Mouse (Mus musculus): ENCODE measurements at regions not wholly inside any gene's neighbourhood (a gene's known extent, or its start where the extent isn't known, plus 50 kb on each side); places are given as distances from the start of the nearest gene placed in this dataset.

DNA sequence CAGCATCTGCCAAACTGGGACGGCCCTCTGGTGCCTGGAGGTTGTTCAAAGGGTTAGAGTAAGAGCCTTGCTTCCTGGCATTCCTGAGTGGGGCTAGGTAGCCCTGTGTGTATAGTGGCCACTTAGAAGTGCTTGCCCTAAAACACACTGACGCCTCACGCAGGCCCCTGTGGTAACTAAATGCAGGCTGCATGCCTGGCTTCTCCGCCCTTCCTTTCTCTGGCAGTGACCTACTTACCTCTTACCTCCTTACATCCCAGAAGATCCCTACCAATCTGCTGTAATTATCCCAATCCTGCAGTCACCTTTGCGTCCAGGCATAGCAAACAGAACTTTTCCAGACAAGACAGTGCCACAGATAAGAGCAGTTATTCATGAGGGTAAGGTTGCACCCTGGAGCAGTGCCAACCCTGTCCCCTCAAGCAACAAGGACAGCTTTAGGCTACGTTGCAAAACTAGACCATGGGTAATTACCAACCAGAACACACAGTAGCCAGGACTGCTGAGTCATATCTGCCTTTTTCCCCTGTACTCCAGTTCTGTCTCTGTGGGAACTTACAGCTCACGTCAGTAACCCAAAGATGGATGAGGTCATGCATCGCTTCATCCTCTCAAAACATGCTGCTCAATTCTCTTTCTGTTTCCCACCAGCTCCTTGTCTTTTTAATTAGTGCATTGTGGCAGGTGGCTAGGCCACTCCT is 237.6 kb upstream of the Stt3b start:
- DNase-seq (ENCODE audit: low read depth, low spot score): no peak

DNA sequence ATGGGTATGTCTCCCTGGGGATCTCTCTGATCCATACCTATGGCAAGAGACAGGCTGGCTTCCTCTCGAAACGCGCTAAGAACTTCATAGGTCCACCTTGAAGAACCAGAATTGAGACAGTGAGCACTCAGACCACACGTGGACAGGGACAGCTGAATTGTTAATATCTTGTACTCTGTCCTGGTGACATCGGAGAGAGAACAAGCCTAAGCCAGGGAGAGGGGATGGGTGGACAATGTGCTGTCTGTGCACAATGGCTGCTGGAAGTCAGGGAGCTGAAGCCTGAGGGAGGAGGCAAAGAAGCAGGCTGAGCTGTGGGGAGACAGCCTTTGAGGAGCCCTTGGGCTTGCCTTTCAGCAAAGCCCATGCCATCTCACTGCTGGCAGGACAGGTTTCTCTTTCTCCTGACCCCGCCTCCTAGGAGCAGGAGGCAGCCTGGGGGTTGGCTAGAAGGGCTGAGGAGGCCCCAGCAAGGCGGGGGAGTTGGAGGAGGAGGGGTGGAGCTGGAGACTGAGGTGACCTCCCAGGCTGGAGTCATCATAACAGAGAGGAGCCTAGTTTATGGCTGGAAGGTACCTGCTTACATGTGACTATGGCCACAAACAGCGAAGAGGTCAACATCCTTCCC is 238.6 kb upstream of the Stt3b start:
- no peak for DNase-seq (ENCODE audit: low read depth, low spot score)

DNA sequence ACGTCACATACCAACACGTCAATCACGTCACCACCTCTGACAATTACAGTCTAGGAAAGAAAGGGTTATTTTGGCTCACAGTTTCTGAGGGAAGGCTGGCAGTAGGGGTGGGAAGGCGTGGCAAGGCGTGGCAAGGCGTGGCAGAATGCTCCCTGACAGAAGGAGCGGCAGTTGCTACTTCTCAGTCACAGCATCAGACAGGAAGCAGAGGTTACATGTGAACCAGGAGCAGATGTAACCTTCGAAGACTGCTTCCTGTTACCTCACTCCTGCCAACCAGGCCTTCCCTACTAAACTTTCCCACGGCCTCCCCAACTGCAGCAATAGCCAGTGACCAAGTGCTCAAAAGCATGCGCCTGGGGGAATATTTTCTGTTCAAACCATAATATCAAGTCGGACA is 240.9 kb upstream of the Stt3b start:
- DNase-seq (ENCODE audit: low read depth, low spot score): no peak

DNA sequence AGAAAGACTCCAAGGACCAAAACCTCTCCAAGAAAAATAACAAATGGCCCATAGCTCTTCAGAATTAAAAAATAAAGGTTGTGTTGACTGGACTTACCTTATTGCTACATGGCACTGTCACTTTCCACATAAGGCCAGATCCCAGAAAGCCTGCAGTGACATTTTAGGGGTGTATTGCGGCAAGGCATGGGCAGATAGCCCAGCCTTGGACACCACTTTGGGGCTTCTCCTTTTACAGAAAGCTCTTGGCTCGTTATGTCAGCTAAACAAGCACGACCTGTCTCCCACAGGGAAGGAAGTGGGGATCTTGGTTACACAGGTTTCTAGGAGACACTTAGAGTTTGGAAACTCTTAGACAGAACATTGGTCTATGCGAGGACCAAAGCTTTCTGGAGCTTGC is 241.3 kb upstream of the Stt3b start:
- DNase-seq (ENCODE audit: low read depth, low spot score): no peak

DNA sequence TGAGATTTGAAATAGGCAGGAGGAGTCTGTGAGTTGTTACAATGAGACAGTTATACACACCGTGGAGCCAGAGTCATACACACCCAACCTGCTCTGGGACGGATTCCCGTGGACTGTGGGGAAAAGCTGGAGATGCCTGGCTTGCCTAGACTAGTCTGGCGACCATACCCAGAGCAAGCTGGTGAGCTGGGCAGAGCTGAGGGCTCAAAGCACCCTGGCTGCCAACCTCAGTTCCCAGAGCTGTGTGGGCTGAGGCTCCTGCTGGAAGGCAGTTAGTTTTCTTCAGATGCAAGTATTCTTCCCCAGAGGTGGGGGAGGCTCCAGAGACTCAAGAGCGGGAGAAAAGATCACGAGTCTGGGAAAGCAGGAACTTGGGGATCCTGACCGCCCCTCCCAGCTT is 247.9 kb upstream of the Stt3b start:
- DNase-seq (ENCODE audit: low read depth, low spot score): no peak

DNA sequence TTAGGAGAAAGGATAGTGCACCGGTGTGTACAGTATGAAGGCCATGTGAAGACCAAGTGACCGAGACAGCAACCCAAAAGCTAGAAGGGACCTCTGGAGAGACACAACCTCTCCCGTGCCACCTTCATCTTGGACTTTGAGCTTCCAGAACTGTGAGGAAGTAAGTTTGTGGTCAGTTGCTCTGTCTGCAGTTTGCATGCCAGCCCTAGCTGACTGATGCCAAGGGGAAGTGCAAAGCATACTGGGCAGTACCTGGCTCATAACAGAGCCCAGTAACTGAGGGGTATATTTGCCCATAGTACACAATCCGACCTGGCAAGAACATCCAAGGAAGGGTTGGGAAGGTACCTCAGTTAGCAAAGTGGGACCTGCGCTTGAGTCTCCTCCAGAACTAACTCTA is 249.3 kb upstream of the Stt3b start:
- DNase-seq (ENCODE audit: low read depth, low spot score): no peak

DNA sequence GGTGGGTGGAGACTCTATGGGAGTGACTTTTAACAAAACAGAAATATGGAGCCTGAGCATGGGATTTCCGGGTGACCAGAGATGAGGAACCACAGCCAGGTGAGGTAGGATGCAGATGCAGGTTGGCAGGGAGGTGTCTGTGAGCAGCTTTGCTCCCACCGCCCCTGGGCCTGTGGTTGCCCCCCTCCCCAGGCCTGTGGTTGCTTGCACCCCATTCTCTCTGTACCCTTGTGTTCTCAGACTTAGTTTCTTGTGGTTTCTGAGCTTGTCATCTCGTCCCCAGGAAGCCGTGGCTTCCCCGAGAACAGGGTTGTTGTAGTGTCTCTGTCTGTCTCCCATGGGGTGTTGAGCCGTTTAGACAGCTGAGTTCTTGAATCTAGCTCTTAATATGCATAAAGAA is 251.0 kb upstream of the Stt3b start:
- DNase-seq (ENCODE audit: low read depth, low spot score): no peak

DNA sequence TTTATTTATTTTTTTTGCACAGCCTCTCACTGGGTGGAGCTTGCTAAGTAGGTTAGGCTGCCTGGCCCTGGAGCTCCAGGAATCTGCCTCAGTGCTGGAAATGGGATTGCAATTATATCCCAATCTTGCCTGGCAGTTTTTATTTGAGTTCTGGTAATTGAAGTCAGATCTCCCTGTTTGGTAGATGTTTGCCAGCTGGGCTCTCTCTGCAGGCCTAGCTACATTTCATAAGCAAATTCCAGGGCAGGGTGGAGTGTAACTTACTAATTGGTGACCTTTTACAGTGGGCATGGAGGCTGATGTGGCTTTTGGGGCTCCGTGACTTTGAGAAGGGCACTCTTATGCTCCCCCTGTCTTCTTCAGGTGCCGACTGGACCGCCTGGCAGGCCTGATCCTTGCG is 252.6 kb upstream of the Stt3b start:
- no peak for DNase-seq (ENCODE audit: low read depth, low spot score)

DNA sequence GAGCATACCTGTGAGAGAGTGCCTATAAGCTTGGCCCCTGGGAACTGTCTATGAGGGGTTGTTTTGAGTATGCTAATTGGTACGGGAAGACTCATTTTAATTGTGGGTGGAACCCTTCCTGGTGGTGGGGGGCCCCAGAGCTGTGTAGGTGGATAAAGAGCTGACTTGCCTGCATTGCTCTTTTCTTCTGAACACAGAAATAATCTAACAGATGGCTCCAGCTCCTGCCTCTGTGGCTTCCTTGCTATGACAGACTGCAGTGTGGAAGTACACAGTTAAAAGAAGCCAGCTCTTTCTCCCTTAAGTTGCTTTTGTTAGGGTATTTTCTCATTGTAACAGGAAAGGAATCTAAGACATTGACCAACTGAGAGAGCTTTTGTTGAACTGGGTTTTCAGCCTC is 254.1 kb upstream of the Stt3b start:
- DNase-seq (ENCODE audit: low read depth, low spot score): no peak

DNA sequence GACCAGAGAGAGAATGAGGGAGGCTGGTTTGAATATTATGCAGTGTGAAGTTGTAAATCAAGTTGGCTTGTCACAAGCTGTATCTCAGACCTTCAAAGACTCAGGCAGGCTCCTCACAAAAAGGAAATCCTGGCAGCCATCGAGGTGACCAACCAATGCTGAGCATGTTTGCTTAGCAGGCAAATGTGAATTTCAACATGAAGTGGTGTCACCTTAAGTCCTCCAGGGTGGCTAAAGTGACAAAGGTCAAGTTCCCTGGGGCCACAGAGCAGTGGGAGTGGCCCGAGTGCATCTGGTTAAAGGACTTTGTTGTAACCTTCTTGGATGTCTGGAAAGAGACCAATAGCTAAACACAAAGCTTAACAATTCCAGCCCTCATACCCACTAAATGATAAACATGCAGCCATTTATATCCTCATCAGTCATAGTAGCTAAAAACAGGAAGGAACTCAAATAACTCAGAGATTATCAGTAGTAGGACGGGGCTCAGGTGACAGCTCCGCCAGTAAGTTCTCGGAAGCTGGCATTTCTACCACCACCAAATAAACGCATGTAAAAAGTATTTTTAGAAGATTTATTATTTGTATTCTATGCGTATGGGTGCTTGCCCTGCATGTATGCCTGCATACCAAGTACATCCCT is 258.6 kb upstream of the Stt3b start:
- no peak for DNase-seq (ENCODE audit: low read depth, low spot score)

DNA sequence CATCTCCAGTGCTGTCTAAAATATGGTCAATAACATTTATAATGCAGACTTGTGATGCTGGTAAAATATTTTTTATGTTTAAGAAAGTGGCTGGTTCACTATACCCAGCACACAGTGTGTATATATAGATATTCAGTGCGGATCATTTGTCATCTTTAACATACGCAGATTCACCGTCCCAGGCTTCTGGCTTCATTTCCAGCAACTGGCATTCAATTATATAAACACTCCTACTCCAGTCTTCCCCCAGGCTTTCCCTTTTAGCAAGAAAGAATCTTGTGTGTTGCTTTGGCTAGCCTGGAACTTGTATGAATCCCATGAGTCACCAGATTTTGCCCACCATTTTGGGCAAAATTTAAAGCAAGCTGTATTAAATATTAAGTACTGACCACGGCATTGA is 260.8 kb upstream of the Stt3b start:
- no peak for DNase-seq (ENCODE audit: low read depth, low spot score)

DNA sequence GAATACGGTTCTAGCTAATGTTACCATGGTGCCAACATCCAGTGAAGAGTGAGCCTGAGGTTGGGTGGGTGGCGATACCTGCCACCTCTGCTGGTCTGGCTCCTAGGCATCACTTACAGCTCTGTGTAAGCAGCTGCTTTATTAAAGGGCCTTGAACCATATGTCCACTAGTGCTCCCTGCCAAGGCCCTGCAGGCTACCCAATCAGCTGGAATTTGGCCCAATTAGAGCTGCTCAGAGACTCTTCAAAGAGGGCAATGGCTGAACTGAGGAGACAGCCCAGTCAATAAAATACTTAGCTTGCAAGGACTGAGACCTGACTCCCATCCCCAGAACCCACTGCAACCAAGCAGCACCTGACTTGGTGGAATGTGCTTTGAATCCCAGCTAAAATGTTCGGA is 270.9 kb upstream of the Stt3b start:
- no peak for DNase-seq (ENCODE audit: low read depth, low spot score)

DNA sequence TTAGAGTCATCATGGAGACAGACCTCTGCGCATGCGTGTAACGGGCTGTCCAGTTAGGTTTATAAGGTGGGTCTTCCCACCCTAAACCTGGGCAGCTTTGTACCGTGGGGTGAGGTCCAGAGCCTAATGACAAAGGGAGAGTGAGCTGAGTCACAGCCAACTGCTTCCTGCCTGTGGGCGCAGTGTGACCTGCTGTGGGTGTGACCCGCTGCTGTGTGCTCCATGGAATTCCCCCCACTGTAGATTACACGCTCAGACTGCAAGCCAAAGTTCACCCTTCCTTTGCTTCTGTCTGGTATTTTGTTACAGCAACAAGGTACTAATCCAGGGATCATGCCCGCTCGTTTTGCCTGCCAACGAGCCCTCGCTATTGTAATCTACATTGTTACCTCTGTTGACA is 273.3 kb upstream of the Stt3b start:
- DNase-seq (ENCODE audit: low read depth, low spot score): no peak

DNA sequence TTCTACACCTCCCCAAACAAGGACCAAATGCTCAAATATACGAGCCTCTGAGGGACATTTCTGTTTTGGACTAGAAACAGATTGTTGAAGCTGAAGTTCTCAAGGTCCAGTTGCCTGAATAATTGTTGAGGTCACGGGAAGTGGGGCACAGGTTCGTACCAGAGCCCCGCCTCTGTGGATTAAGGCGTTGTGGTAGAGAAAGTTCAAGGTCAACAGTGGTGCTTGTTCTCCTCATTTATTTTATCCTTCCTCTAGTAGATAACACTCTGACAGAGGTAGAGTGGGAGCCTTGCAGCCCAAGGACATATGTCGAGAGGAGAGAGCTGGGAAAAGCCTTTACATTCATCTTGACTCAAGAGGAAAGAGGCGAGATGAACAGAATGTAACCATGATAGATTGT is 274.7 kb upstream of the Stt3b start:
- no peak for DNase-seq (ENCODE audit: low read depth, low spot score)

DNA sequence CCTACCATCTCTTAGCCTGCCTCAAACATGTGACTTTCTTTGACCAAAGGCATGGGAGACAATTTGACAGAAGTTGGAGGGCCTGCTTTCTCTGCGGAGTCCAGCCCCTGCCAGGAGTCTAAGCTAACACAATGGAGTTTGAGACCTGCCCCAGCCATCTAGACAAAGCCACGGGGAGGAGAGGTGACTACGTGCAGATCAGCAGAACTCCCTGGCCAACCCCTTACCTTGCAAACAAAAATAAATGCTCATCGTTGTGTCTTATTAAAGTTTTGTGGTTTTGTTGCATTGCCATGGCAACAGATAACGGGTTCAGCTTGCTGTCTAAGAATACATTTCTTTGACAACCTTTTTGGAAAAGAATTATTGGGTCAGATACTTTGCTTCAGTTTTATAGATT is 282.2 kb upstream of the Stt3b start:
- no peak for DNase-seq (ENCODE audit: low read depth, low spot score)

DNA sequence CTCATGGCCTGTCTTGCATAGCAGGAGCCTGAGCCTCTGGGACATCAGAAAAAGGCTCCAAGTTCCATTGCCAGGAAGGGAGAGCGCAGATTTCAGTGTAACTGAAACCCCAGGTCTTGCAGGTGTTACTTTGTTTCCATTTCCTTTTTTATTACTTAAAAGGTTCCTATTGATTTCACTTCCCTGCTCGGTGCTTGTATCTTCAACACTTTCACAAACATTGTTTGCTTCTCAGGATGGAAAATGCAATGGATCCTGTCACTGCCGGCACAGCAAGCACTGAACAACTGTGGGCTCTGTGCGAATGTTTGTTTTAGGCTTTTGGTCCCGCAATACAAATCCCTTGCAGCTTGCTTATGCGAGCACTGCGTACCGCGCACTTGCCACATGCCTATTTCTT is 290.0 kb upstream of the Stt3b start:
- no peak for DNase-seq (ENCODE audit: low read depth, low spot score)

DNA sequence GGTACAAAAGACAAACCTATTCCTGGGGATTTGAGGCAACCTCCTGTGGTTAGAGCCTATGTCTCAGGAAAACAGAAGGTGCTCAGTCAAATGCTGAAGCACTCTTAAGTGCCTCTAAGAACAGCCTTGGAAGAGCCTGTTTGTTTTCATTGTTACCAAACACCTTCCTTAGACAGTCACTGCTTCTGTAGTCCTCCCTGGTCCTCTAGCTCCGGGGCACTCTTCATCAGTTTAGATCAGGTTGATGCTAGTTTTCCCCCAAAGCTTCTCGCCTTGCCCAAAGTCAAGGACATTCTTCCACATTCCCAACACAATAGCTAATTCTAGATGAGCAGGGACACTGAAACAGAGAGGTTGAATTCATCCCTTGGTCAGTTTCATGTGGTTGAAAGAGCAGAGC is 290.6 kb upstream of the Stt3b start:
- no peak for DNase-seq (ENCODE audit: low read depth, low spot score)

DNA sequence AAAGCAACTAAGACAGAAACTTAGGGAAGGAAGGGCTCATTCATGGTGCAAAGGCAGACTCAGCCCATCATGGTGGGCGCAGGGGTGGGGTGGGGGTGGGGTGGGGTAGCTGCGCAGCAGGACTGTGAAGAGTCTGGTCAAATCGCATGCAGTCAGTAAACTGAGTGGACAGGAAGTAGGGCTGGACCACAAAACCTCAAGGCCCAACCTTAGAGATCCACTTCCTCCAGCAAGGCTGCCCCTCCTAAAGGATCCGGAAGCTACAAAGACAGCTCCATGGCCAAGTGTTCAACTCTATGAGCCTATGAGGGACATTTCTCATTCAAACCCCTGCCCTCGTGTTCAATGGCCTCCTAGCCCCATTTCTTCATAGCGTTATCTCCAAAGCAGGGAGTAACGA is 292.6 kb upstream of the Stt3b start:
- DNase-seq (ENCODE audit: low read depth, low spot score): no peak

DNA sequence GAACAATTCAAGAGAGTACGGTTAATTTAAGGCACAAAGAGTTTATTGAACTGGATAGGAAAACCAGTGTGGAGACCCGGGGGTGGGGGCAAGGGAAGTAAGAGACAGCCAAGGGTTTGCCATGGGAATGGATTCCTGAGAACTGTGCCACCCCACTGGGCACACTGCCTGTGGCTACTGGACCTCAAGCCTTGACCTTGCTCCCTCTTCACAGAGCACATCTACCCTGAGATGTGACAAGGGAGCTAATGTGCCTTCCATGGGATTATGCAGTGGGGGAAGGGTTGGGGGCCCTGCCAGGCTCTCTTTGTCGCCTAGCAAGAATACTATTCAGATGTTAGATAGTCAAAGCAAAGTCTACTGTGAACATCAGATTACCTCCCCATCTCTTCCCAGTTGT is 294.2 kb upstream of the Stt3b start:
- peak; percentile 66 for DNase-seq (ENCODE audit: low read depth, low spot score)

DNA sequence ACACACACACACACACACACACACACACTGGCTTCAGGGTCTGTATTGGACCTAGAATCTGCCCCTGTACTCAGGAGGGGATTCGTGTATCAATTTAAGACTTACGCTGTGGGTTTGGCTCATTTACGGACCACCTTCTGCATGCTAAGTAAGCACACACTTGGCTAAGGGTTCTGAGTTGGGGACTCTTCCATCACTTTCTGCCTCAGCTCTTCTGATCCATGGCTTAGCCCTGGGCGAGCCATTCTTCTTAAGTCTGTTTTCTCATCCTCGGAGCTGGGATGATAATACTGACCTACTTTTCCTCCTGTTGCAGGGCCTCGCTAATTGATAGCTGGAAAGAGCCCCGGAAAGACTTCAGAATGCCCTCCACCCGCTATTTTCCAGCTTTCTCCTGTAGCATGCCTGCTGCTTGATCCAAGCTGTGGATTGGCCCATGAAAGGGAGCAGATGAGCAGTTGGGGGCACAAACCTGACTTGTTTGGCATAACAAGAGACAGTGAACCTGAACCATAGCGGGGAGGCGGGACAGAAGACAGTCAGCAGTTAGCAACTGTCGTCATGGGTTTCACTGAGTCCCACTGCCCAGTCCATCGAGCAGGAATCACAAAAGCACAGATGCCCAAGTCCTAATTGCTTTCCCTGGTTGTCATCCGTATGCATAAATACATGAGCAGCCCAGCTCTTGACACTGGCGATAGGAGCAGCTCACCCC is 294.9 kb upstream of the Stt3b start:
- DNase-seq (ENCODE audit: low read depth, low spot score): no peak

DNA sequence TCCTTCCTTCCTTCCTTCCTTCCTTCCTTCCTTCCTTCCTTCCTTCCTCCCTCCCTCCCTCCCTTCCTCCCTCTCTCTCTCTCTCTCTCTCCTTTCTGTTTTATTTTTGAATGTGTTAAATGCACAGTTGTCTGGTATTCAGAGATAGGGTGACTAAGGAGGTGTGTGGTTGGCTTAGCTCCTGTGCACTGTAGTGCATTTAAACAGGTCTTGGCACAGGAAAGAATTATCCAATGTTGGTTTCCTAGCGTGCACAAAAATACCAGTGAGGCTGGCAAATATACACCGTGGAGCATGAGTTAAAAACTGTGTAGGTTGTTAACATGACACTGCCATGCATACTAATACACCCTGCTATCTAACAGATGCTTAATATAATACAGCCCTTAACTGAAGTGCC is 297.7 kb upstream of the Stt3b start:
- DNase-seq (ENCODE audit: low read depth, low spot score): no peak

DNA sequence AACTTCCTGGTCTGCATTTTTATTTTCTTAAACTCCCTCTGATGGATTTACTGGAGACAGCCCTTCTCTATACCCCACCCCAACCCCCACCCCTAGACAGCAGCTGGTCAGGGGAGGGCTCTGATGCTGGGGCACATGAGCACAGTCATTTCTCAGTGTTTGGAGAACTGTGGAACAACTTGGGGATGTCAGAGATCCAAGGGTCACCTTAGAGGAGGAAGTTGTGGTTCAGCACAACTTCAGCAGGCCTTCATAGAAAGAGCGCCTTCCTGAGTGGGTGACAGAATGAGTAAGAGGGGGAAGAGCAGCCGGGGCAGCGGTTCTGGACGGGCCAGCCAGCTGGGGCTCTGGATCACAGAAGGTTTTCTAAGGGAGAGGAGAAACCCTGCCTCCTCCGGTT is 298.2 kb upstream of the Stt3b start:
- no peak for DNase-seq (ENCODE audit: low read depth, low spot score)

DNA sequence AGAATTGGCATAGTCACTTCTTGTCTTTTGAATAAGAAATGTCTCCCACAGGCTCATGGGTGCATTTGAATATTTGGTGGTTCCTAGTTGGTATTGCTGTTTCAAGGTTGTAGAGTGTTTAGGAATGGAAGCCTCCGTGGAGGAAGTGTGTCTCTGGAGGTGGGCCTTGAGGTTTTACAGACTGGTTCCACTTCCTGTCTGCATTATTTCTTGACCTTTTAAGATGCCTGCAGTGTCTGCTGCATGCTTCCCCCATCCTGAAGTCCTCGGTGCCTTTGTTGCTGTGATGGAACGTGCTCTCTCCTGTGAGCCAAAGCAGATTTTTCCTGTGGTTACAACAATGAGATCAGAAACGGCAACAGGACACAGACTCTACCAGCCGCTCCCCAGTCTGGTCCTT is 299.4 kb upstream of the Gadl1 start:
- DNase-seq (ENCODE audit: low read depth, low spot score): no peak
